Mouse (Mus musculus) megakaryocyte progenitor cell, adult 5-6 weeks (primary cell): ENCODE measurements at regions not wholly inside any gene's neighbourhood (a gene's known extent, or its start where the extent isn't known, plus 50 kb on each side); places are given as distances from the start of the nearest gene placed in this dataset.

ENCODE experiments used
- ATAC-seq: replicated peaks from 2 replicates; pipeline ENCODE4 v1.8.0; 2016; ENCODE audit warnings: mild to moderate bottlenecking, moderate TSS enrichment, inconsistent platforms; ENCODE audit not compliant: poor library complexity

GRCm38 (mm10) chrX:153887285-153887684 lies 55.3 kb downstream of the Spin2c start:
- ATAC-seq, result no peak

DNA sequence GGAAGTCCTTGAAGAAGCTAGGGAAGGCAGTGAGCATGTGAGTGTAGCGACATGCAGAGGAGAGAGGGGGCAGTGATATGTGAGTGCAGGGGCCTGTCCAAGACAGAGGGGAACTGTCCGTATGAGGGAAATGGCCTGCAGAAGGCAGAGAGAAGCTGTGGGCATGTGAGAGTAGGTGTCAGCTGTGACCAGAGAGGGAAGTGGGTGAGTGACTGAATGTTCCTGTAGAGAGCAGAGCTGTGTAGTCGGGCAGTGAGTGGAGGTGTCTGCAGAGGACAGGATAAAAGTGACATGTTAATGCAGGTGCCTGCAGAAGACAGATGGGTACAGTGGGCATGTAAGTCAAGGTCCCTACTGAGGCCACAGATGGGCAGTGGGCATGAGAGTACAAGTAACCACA lies 84.4 kb downstream of the Samt1 start:
- ATAC-seq, result 0 out of 2 replicates have a peak, but pooled peaks have one; percentile 34

DNA sequence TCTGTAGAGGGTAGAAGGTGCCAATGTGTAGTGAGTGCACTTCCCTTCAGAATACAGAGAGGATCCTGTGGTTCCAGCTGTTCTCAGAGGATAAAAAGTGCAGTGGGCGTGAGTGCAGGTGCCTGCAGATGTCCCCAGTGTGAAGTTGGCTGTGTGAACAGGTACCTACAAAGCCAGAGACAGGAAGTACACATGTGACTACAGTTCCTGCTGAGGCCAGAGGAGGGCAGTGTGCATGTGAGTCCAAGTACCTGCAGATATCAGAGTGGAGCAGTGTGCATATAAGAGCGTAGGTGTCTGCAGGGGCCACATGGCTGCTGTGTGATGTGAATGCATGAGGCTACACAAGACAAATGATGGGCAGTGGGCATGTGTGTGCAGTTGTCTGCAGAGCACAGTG lies 79.9 kb downstream of the Samt1 start:
- peak; percentile 65 for ATAC-seq

- ATAC-seq, result no peak
Measured at GRCm38 (mm10) chrX:153936111-153936510, 76.3 kb downstream of the Samt1 start.

- no peak for ATAC-seq
Measured at GRCm38 (mm10) chrX:153937346-153937745, 75.1 kb downstream of the Samt1 start.

GRCm38 (mm10) chrX:153940089-153940488 lies 72.4 kb downstream of the Samt1 start:
- ATAC-seq, result no peak

DNA sequence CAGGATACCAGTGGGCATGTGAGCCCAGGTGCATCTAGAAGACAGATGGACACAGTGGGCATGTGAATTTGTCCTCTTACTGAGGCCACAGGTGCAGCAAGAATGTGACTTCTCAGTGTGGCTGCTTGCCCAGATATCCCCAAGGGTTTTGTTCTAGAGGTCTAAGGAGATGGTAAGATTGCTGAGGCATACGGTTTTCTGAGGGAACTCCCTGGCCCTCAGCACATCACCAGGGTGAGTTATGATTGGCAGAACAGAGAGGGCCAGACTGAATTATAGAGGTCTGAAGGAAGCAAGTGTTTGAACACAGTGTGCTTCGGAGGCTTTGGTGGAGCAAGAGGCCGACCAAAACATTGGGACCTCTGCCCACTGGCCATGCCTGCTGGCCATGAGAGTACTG lies 71.3 kb downstream of the Samt1 start:
- peak; percentile 46; the same call in 1 of the 2 replicates for ATAC-seq
